Mouse (Mus musculus) frontal cortex, adult (tissue): ENCODE results near the gene Ap3d1.
A peak's percentile ranks its signal among the peaks of the same experiment; 100 is the strongest.

Experiments
- ATAC-seq: cut with Nextera tagmentation; 2 replicates; pipeline ENCODE4 v1.9.2; 2017; ENCODE audit warnings: mild to moderate bottlenecking, moderate library complexity, mixed read lengths; ENCODE audit not compliant: low TSS enrichment

The Ap3d1 gene

GRCm38 (mm10) chr10:80703643-80704042, 38.4 kb downstream of the Ap3d1 start:
- no peak for ATAC-seq

- ATAC-seq = peak; percentile 76
Observed at GRCm38 (mm10) chr10:80702536-80703390, 39.3 kb downstream of the Ap3d1 start.

- peak; percentile 89 for ATAC-seq
Observed at GRCm38 (mm10) chr10:80701721-80702535, 40.1 kb downstream of the Ap3d1 start, which contains the start of the genes Mob3a and Izumo4. Mob3a (minus strand) TSS chr10:80701977. Izumo4 (plus strand) TSS chr10:80702184.

GRCm38 (mm10) chr10:80700732-80701131, 41.3 kb downstream of the Ap3d1 start:
- no peak for ATAC-seq

GRCm38 (mm10) chr10:80700038-80700504, 42.0 kb downstream of the Ap3d1 start:
- no peak for ATAC-seq

GRCm38 (mm10) chr10:80698605-80699004, 43.5 kb downstream of the Ap3d1 start:
- ATAC-seq = no peak

- ATAC-seq = no peak
Observed at GRCm38 (mm10) chr10:80697812-80698211, 44.3 kb downstream of the Ap3d1 start.

- ATAC-seq = no peak
Observed at GRCm38 (mm10) chr10:80697393-80697787, 44.7 kb downstream of the Ap3d1 start.

GRCm38 (mm10) chr10:80696502-80697392, 45.3 kb downstream of the Ap3d1 start:
- ATAC-seq = no peak

GRCm38 (mm10) chr10:80695801-80696501, 46.1 kb downstream of the Ap3d1 start:
- ATAC-seq = no peak

- ATAC-seq = peak; percentile 21; the same call in 1 of the 2 replicates
Observed at GRCm38 (mm10) chr10:80695186-80695585, 46.9 kb downstream of the Ap3d1 start.

GRCm38 (mm10) chr10:80694159-80694938, 47.7 kb downstream of the Ap3d1 start:
- no peak for ATAC-seq

GRCm38 (mm10) chr10:80693401-80694045, 48.5 kb downstream of the Ap3d1 start:
- ATAC-seq = no peak

GRCm38 (mm10) chr10:80692249-80693165, 49.6 kb downstream of the Ap3d1 start:
- no peak for ATAC-seq

GRCm38 (mm10) chr10:80687850-80688249, 54.2 kb downstream of the Ap3d1 start:
- ATAC-seq = peak; percentile 75; the same call in 1 of the 2 replicates

- no peak for ATAC-seq
Observed at GRCm38 (mm10) chr10:80686617-80687016, 55.4 kb downstream of the Ap3d1 start.

GRCm38 (mm10) chr10:80684984-80685383, 57.1 kb downstream of the Ap3d1 start:
- no peak for ATAC-seq

GRCm38 (mm10) chr10:80684214-80684613, 57.9 kb downstream of the Ap3d1 start:
- ATAC-seq = peak; percentile 51; the same call in 1 of the 2 replicates
